Mouse (Mus musculus): ENCODE measurements around the gene Zar1l. TPM values are rescaled to one million over a fixed set of nuclear protein-coding genes. Genes with fewer than 3 reads are reported as not detected.
A peak's percentile ranks its signal among the peaks of the same experiment; 100 is the strongest.
"Not testable (repeated sequence)": the region's sequence is repeated elsewhere in the genome, so short reads cannot be mapped to it uniquely, and the experiment has no call there.

Zar1l gene
- polyA plus RNA-seq, 1 experiment from 2014 or later: not detected

DNA sequence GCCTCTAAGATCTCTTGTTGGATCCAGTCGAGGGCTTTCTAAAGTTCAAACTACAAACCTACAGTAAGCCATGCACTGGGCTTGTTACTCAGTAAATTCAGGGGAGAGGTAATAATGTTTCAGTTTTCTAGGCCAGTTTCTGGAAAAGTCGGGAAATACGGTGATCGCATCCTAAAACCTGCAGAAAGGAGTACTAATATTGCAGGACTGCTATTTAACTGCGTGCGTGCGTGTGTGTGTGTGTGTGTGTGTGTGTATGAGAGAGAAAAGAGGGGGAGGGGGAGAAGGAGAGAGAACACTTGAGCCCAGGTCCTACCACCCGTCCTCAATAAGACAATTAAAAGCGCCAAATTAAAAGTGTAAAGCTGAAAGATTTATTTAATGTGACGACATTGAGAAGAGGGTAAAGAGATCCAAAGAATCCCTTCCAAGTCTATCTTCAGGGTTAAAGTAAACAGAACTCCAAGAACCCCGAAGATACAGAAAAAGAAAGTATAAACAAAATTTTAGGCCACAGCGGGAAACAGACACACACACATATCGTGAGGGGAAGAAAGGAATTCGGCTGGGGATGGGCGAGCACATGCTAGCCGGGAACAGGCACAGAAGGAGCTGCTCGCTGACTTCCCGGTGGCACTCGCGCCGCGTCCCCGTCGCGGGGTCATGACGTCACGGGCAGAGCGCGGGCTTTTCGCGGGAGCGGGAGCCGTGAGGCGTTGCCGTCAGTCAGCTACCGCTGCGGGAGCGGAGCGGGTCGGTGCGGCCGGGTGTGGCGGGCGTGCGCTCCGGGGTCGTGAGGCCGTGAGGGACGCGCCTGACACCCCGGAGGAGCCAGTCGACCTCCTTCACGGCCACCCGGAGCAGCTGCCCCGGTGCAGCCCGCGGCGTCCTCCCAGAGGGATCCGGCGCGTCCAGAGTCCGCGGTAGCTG, 4.2 kb upstream of the Zar1l start, which contains the start of gene Brca2:
Gene Brca2, plus strand, starts transcription at position 694 of the 930 bp plus-strand sequence.
- peak within 1 kb of the TSS; percentile 76 for H3K4me3 ChIP-seq
- H3K27me3 ChIP-seq (ENCODE audit: poor library complexity, severe bottlenecking): no peaks in the 10 kb centered on the region
- peak within 1 kb of the TSS; percentile 96 for H3K27ac ChIP-seq
- peaks cover 19% of the 10 kb centered on the region for H3K4me1 ChIP-seq
- no peaks in the 10 kb centered on the region for H3K9me3 ChIP-seq
- peaks cover 18% of the 10 kb centered on the region for H3K36me3 ChIP-seq (replicated peaks)
- peak; percentile 92 for DNase-seq (ENCODE audit: extremely low spot score, low spot score)
- whole genome bisulfite sequencing: 6% methylated on average over 63 of the region's 63 CpGs

GRCm38 (mm10) chr5:150519551-150519950, 1.6 kb upstream of the Zar1l start:
- 89% methylated on average over 1 of the region's 1 CpGs for WGBS
- Histone ChIP-seq H3K4me3 (no peak overlapping the region), H3K4me1 (peaks cover 19% of the 10 kb centered on the region), H3K27me3 (ENCODE audit: poor library complexity, severe bottlenecking) (no peaks in the 10 kb centered on the region), H3K9me3 (no peaks in the 10 kb centered on the region), H3K27ac (no peak overlapping the region), H3K36me3 (replicated peaks) (peaks cover 2% of the 10 kb centered on the region)
- DNase-seq (ENCODE audit: extremely low spot score, low spot score): no peak

- H3K9me3 ChIP-seq: no peaks in the 10 kb centered on the region
- no peak overlapping the region for H3K27ac ChIP-seq
- no peaks in the 10 kb centered on the region; the same call in 1 of the 2 replicates for H3K4me1 ChIP-seq
- no peaks in the 10 kb centered on the region for H3K36me3 ChIP-seq (replicated peaks)
- no peak overlapping the region for H3K4me3 ChIP-seq
- WGBS: 85% methylated on average over 1 of the region's 1 CpGs
- DNase-seq (ENCODE audit: extremely low spot score, low spot score): no peak
- H3K27me3 ChIP-seq (ENCODE audit: poor library complexity, severe bottlenecking): no peaks in the 10 kb centered on the region
These were observed 3.9 kb downstream of the Zar1l start for GRCm38 (mm10) chr5:150514027-150514426.

- Histone ChIP-seq H3K27me3 (ENCODE audit: poor library complexity, severe bottlenecking) (no peaks in the 10 kb centered on the region), H3K4me1 (no peaks in the 10 kb centered on the region; the same call in 1 of the 2 replicates), H3K27ac (no peak overlapping the region), H3K9me3 (no peaks in the 10 kb centered on the region), H3K4me3 (no peak overlapping the region), H3K36me3 (replicated peaks) (no peaks in the 10 kb centered on the region)
- DNase-seq (ENCODE audit: extremely low spot score, low spot score): no peak
- WGBS: 73% methylated on average over 4 of the region's 4 CpGs
These were observed 4.7 kb downstream of the Zar1l start for GRCm38 (mm10) chr5:150513264-150513663.

- Histone ChIP-seq H3K4me3 (no peak overlapping the region), H3K4me1 (no peaks in the 10 kb centered on the region), H3K27me3 (ENCODE audit: poor library complexity, severe bottlenecking) (no peaks in the 10 kb centered on the region), H3K36me3 (replicated peaks) (no peaks in the 10 kb centered on the region), H3K9me3 (no peaks in the 10 kb centered on the region), H3K27ac (no peak overlapping the region)
- no peak for DNase-seq (ENCODE audit: extremely low spot score, low spot score)
- 89% methylated on average over 6 of the region's 6 CpGs for WGBS
These were observed 7.3 kb downstream of the Zar1l start for GRCm38 (mm10) chr5:150510451-150511225.

DNA sequence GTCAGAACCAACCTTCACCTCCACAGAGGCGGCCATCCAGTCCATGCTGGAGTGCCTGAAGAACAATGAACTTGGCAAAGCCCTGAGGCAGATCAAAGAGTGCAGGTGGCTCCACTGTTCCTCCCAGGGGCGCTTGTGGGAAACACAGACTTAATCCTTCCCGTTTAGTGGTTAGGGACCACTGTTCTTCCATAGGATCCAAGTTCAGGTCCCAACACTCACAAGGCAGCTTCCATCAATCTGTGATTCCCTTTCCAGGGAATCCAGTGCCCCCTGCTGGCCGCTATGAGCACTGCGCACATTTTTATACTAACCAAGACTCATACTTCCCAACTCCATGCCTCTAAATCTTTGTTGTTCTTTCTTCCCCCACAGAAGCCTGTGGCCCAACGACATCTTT, 22.2 kb downstream of the Zar1l start:
- Histone ChIP-seq H3K9me3 (no peaks in the 10 kb centered on the region), H3K4me1 (no peaks in the 10 kb centered on the region), H3K27ac (no peak overlapping the region), H3K4me3 (no peak overlapping the region), H3K36me3 (replicated peaks) (no peaks in the 10 kb centered on the region), H3K27me3 (ENCODE audit: poor library complexity, severe bottlenecking) (no peaks in the 10 kb centered on the region)
- peak; percentile 24 for DNase-seq (ENCODE audit: extremely low spot score, low spot score)
- WGBS: 41% methylated on average over 6 of the region's 6 CpGs

GRCm38 (mm10) chr5:150491573-150492173, 26.3 kb downstream of the Zar1l start:
- H3K4me1 ChIP-seq; DNase-seq (ENCODE audit: extremely low spot score, low spot score); H3K36me3 ChIP-seq (replicated peaks); H3K9me3 ChIP-seq; H3K27ac ChIP-seq; H3K27me3 ChIP-seq (ENCODE audit: poor library complexity, severe bottlenecking); H3K4me3 ChIP-seq: not testable (repeated sequence)
- WGBS: 83% methylated on average over 4 of the region's 4 CpGs

GRCm38 (mm10) chr5:150490821-150491220, 27.1 kb downstream of the Zar1l start:
- WGBS: 81% methylated on average over 8 of the region's 8 CpGs
- Histone ChIP-seq H3K9me3 (no peaks in the 10 kb centered on the region), H3K27ac (no peak overlapping the region), H3K4me1 (no peaks in the 10 kb centered on the region), H3K27me3 (ENCODE audit: poor library complexity, severe bottlenecking) (no peaks in the 10 kb centered on the region), H3K4me3 (no peak overlapping the region), H3K36me3 (replicated peaks) (no peaks in the 10 kb centered on the region)
- DNase-seq (ENCODE audit: extremely low spot score, low spot score): no peak

DNA sequence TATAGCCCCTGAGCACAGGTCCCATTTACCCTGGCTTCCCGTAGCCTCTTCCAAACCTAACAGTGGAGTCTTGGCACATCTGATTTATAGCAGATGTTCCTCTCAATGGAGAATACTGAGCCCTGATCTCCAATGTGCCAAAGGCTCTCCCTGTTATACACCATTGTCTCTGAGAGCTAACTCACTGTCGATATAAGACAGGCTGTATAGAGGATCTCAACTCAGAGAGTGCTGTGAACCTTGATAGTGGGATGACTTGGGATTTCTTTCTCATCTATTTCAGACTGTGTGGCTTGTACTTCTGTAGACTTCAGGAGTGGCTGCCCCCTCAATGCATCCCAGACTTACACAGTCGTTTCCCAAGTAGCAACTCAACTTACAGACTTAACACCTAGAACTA, 27.7 kb downstream of the Zar1l start:
- Histone ChIP-seq H3K36me3 (replicated peaks) (no peaks in the 10 kb centered on the region), H3K27me3 (ENCODE audit: poor library complexity, severe bottlenecking) (no peaks in the 10 kb centered on the region), H3K4me1 (no peaks in the 10 kb centered on the region), H3K27ac (no peak overlapping the region), H3K4me3 (no peak overlapping the region), H3K9me3 (no peaks in the 10 kb centered on the region)
- 91% methylated on average over 3 of the region's 3 CpGs for WGBS
- DNase-seq (ENCODE audit: extremely low spot score, low spot score): no peak

GRCm38 (mm10) chr5:150485198-150485597, 32.8 kb downstream of the Zar1l start:
- WGBS: 72% methylated on average over 3 of the region's 3 CpGs
- no peak for DNase-seq (ENCODE audit: extremely low spot score, low spot score)
- no peaks in the 10 kb centered on the region for H3K9me3 ChIP-seq

DNA sequence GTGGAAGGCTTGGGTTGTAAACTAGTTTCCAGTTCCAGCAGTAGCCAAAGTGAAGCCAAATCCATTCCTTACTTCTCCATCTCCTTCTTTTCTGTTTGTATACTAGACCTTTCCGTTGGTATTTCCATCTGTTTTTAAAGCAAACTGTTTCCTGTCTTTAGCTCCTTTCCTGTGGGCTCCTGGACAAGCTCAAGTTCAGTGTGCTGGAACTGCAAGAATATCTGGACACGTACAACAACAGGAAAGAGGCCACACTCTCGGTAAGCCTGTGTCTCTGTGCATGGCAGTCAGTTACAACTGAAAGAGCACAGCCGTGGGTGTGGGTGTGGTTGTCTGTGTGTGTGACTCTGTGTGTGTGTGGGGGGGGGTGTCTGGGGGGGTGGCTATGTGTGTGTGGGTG, 39.4 kb downstream of the Zar1l start:
- H3K4me3 ChIP-seq: no peak overlapping the region
- 88% methylated on average over 4 of the region's 4 CpGs for WGBS
- no peaks in the 10 kb centered on the region for H3K36me3 ChIP-seq (replicated peaks)
- H3K4me1 ChIP-seq: no peaks in the 10 kb centered on the region
- no peak overlapping the region for H3K27ac ChIP-seq
- H3K9me3 ChIP-seq: no peaks in the 10 kb centered on the region; the same call in 1 of the 2 replicates
- no peaks in the 10 kb centered on the region for H3K27me3 ChIP-seq (ENCODE audit: poor library complexity, severe bottlenecking)
- no peak for DNase-seq (ENCODE audit: extremely low spot score, low spot score)

More at GRCm38 (mm10) chr5:150485198-150485597, 32.8 kb downstream of the Zar1l start:
- Histone ChIP-seq H3K4me1 (no peaks in the 10 kb centered on the region), H3K27me3 (ENCODE audit: poor library complexity, severe bottlenecking) (no peaks in the 10 kb centered on the region), H3K36me3 (replicated peaks) (no peaks in the 10 kb centered on the region), H3K27ac (no peak overlapping the region), H3K4me3 (no peak overlapping the region)

DNA sequence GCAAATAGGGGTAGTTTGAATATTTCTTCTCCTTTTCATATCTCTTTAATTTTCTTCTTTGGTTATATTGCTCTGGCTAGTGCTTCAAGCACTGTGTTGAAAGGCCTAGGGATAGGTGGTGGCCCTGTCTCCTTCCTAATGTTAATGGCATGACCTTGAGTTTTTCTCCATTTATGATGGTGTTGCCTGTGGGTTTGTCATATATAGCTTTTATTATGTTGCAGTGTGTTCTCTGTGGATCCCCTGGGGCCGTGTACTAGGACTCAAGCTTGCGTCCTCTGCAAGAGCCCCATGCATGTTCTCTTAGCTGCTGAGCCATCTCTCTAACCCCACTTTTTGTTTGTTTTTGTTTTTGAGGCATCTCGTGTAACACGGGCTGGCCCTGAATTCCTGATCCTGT, 40.6 kb downstream of the Zar1l start:
- WGBS: 87% methylated on average over 4 of the region's 4 CpGs
- Histone ChIP-seq H3K36me3 (replicated peaks) (no peaks in the 10 kb centered on the region), H3K9me3 (no peaks in the 10 kb centered on the region; the same call in 1 of the 2 replicates), H3K4me1 (no peaks in the 10 kb centered on the region), H3K27me3 (ENCODE audit: poor library complexity, severe bottlenecking) (no peaks in the 10 kb centered on the region), H3K27ac (no peak overlapping the region), H3K4me3 (no peak overlapping the region)
- DNase-seq (ENCODE audit: extremely low spot score, low spot score): no peak

All from forebrain, embryonic 10.5 days (tissue).